Mouse (Mus musculus) liver, embryonic 14.5 days (tissue): ENCODE measurements around the gene Gatad2b.

Experiments
- CTCF ChIP-seq: IDR thresholded peaks from 2 replicates; pipeline ENCODE4 v1.5.1; 2016; ENCODE audit warnings: antibody characterized with exemption, low read depth, control low read depth
- EP300 ChIP-seq: IDR thresholded peaks from 2 replicates; pipeline ENCODE4 v1.6.1; 2016; ENCODE audit warnings: antibody characterized with exemption, low read depth

GRCm38 (mm10) chr3:90270784-90271183 lies 22.2 kb upstream of the Gatad2b start:
- TF ChIP-seq CTCF (no peak), EP300 (no peak)
